Mouse (Mus musculus): ENCODE results near the gene Zfp148.

DNA sequence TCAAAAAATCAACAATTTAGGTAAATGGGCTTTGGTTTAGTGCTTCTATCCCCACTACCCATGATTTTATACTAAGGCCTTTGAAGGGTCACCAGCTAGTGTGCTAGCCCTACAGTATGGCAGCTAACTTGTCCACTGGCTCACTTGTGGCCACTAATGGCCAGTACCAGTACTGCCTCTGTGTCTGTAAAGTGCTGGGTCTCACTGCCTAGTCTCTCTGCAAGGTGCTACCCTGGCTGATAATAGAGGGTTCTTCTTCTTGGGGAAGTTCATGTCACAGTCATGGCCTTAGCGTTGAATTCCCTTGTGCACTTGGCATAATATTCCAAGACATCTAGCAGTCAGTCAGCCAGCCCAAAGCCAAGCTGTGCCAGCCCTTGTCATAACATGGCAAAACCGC lies 100.5 kb downstream of the Zfp148 start:
- TF ChIP-seq POLR2A (IDR thresholded peaks at IDR 0.05; ENCODE audit: insufficient read depth, low read depth, low read length) (no peak), CTCF (IDR thresholded peaks at IDR 0.05) (peak; percentile 77)
